Mouse (Mus musculus): ENCODE measurements at regions not wholly inside any gene's neighbourhood (a gene's known extent, or its start where the extent isn't known, plus 50 kb on each side); places are given as distances from the start of the nearest gene placed in this dataset.

GRCm38 (mm10) chr7:67424810-67425485 lies 52.3 kb upstream of the Mef2a start:
- WGBS: 73% methylated on average over 8 of the region's 8 CpGs
- DNase-seq (ENCODE audit: low spot score): no peak
- Histone ChIP-seq H3K27ac (replicated peaks) (no peak overlapping the region), H3K9me3 (no peaks in the 10 kb centered on the region), H3K36me3 (replicated peaks) (no peaks in the 10 kb centered on the region), H3K4me3 (no peak overlapping the region), H3K27me3 (replicated peaks; ENCODE audit: low read depth, poor library complexity, severe bottlenecking) (no peaks in the 10 kb centered on the region), H3K4me1 (peaks cover 16% of the 10 kb centered on the region; the same call in 1 of the 2 replicates)
